Mouse (Mus musculus) embryonic facial prominence, embryonic 15.5 days (tissue): Measurements from ENCODE around the gene Anapc4. TPM values are rescaled to one million over a fixed set of nuclear protein-coding genes. Genes with fewer than 3 reads are reported as not detected.

Source experiments
- ATAC-seq: fragments of 200-750 bp; cut with Nextera tagmentation; 2 replicates; pipeline ENCODE4 v1.8.0; 2017; ENCODE audit warnings: low read depth, moderate TSS enrichment; ENCODE audit not compliant: insufficient number of reproducible peaks, low FRiP score, low TSS enrichment
- H3K27ac ChIP-seq: fragments of 300-500 bp; sonication (generic); replicated peaks from 2 replicates; pipeline ENCODE4 v1.5.1; 2015; ENCODE audit warnings: mild to moderate bottlenecking, inconsistent platforms
- H3K27me3 ChIP-seq: fragments of 300-500 bp; sonication (generic); 2 replicates; pipeline ENCODE4 v1.6.1; 2015; ENCODE audit warnings: inconsistent platforms
- H3K36me3 ChIP-seq: fragments of 300-500 bp; sonication (generic); 2 replicates; pipeline ENCODE4 v1.6.1; 2015; ENCODE audit warnings: mild to moderate bottlenecking, inconsistent platforms
- H3K4me1 ChIP-seq: fragments of 300-500 bp; sonication (generic); 2 replicates; pipeline ENCODE4 v1.6.1; 2015; ENCODE audit warnings: inconsistent platforms
- H3K4me2 ChIP-seq: fragments of 300-500 bp; sonication (generic); replicated peaks from 2 replicates; pipeline ENCODE4 v1.6.1; 2015; ENCODE audit warnings: mild to moderate bottlenecking, inconsistent platforms
- H3K4me3 ChIP-seq: fragments of 300-500 bp; sonication (generic); replicated peaks from 2 replicates; pipeline ENCODE4 v1.5.1; 2015; ENCODE audit warnings: mild to moderate bottlenecking, inconsistent platforms
- H3K9ac ChIP-seq: fragments of 300-500 bp; sonication (generic); 2 replicates; pipeline ENCODE4 v1.6.1; 2015; ENCODE audit warnings: inconsistent platforms
- H3K9me3 ChIP-seq: fragments of 300-500 bp; sonication (generic); replicated peaks from 2 replicates; pipeline ENCODE4 v1.6.1; 2016; ENCODE audit warnings: inconsistent platforms
- WGBS: fragments of 180-500 bp; shearing (Covaris S2); methylation state at CpG from one replicate; pipeline ENCODE4 v1.1.7; 2015; 5-methylcytosine and 5-hydroxymethylcytosine counted together
- polyA plus RNA-seq: library from polyadenylated mRNA; unstranded; fragments of >200 nt; fragmentation: Nextera tagmentation; extraction: Ambion mirVana; gene quantifications from 2 replicates; pipeline ENCODE4 v1.2.1, GENCODE M21; 2015

Gene Anapc4
- polyA plus RNA-seq, 1 experiment from 2014 or later: 96.0 TPM

DNA sequence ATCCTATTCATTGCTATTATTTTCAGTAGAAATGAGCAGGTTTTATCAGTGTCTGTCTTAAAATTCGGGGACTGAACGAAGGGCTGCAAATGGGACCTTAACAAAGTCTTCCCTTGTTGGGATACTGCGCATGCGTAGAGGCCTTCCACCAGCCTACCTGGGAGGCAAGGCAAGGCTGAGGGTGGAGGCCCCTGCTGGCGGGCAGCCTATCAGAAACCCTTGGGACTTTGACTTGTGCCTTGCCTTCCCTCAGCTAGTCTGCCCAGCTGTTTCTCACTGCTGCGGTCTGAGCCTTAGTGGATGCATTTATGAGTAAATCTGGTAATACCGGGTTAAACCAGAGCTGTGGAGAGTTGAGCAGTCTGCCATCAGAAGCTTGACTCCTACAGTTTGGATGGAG, 20.5 kb upstream of the Anapc4 start:
- Histone ChIP-seq H3K27ac (no peak overlapping the region), H3K4me2 (no peak overlapping the region), H3K4me3 (no peak overlapping the region), H3K9ac (no peak overlapping the region), H3K36me3 (no peaks in the 10 kb centered on the region), H3K27me3 (no peaks in the 10 kb centered on the region), H3K4me1 (no peaks in the 10 kb centered on the region), H3K9me3 (no peaks in the 10 kb centered on the region)
- WGBS: 88% methylated on average over 7 of the region's 7 CpGs
- no peak for ATAC-seq

GRCm38 (mm10) chr5:52818676-52819075, 15.1 kb upstream of the Anapc4 start:
- ATAC-seq: no peak
- H3K36me3 ChIP-seq: peaks cover 7% of the 10 kb centered on the region

GRCm38 (mm10) chr5:52821691-52822090, 12.1 kb upstream of the Anapc4 start:
- Histone ChIP-seq H3K4me2 (no peak overlapping the region), H3K4me3 (no peak overlapping the region), H3K9ac (no peak overlapping the region), H3K27me3 (no peaks in the 10 kb centered on the region), H3K36me3 (peaks cover 7% of the 10 kb centered on the region), H3K9me3 (no peaks in the 10 kb centered on the region), H3K4me1 (no peaks in the 10 kb centered on the region), H3K27ac (no peak overlapping the region)
- no peak for ATAC-seq
- 27% methylated on average over 3 of the region's 3 CpGs for WGBS

More at GRCm38 (mm10) chr5:52818676-52819075, 15.1 kb upstream of the Anapc4 start:
- H3K27ac ChIP-seq: no peak overlapping the region
- WGBS: 91% methylated on average over 7 of the region's 7 CpGs
- H3K4me1 ChIP-seq: no peaks in the 10 kb centered on the region
- no peaks in the 10 kb centered on the region for H3K9me3 ChIP-seq
- H3K4me2 ChIP-seq: no peak overlapping the region
- no peak overlapping the region for H3K9ac ChIP-seq
- no peaks in the 10 kb centered on the region for H3K27me3 ChIP-seq
- H3K4me3 ChIP-seq: no peak overlapping the region

- Histone ChIP-seq H3K36me3 (no peaks in the 10 kb centered on the region), H3K9ac (no peak overlapping the region), H3K4me1 (peaks cover 2% of the 10 kb centered on the region; the same call in 1 of the 2 replicates), H3K9me3 (no peaks in the 10 kb centered on the region), H3K27ac (no peak overlapping the region), H3K4me3 (no peak overlapping the region), H3K4me2 (no peak overlapping the region), H3K27me3 (no peaks in the 10 kb centered on the region)
- 85% methylated on average over 4 of the region's 4 CpGs for WGBS
- ATAC-seq: no peak
Observed at GRCm38 (mm10) chr5:52827923-52828322, 5.9 kb upstream of the Anapc4 start.

- Histone ChIP-seq H3K27ac (peak overlapping the region; percentile 95), H3K27me3 (no peaks in the 10 kb centered on the region), H3K4me3 (peak overlapping the region; percentile 86), H3K4me2 (peak overlapping the region; percentile 62), H3K9ac (no peak overlapping the region), H3K36me3 (peaks cover 10% of the 10 kb centered on the region; the same call in 1 of the 2 replicates), H3K4me1 (peaks cover 21% of the 10 kb centered on the region), H3K9me3 (no peaks in the 10 kb centered on the region)
- no peak for ATAC-seq
Observed at GRCm38 (mm10) chr5:52833005-52833404, 807 bp upstream of the Anapc4 start.

DNA sequence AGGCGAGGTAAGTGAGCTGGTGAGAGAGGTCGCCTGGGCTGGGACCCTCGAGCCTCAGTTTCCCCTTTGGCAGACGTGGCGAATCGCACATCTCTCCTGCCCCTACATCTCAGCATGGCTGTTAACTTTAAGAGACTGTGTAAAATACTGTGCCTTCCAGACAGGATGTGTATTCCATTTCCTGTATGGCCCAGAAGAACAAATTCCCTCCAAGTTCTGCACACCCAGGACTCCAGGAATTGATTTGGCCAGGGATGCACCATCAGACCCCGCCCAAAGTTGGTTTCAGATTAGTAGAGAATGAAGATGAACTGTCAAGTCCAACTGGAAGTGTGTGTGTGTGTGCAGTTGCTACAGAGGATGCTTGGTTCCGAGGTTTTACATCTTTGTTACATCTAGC, 574 bp downstream of the Anapc4 start:
- Histone ChIP-seq H3K27ac (peak overlapping the region; percentile 95), H3K9me3 (no peaks in the 10 kb centered on the region), H3K27me3 (no peaks in the 10 kb centered on the region), H3K36me3 (peaks cover 21% of the 10 kb centered on the region), H3K4me1 (peaks cover 24% of the 10 kb centered on the region), H3K4me2 (peak overlapping the region; percentile 62), H3K9ac (peak overlapping the region; percentile 77), H3K4me3 (peak overlapping the region; percentile 86)
- no peak for ATAC-seq
- WGBS: 5% methylated on average over 8 of the region's 8 CpGs

DNA sequence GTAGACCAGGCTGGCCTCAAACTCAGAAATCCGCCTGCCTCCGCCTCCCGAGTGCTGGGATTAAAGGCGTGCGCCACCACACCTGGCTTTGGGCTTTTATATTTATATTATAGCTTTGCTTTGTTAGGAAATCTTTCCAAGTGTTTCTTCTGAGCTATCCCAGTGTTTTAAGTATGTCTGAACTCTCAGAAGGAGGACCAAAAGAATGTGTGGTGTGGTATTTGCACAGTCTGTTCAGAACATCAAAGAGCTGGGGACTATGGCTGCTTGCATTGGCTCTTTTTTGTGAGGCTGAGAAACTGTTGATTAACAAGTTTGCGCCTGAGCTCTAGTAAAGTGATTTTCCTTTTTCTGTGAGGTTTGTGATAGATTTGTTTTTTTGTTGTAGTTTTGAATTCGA, 10.5 kb downstream of the Anapc4 start:
- H3K4me1 ChIP-seq: no peaks in the 10 kb centered on the region
- no peak overlapping the region for H3K4me3 ChIP-seq
- 90% methylated on average over 7 of the region's 7 CpGs for WGBS
- H3K4me2 ChIP-seq: no peak overlapping the region
- ATAC-seq: no peak
- no peaks in the 10 kb centered on the region for H3K9me3 ChIP-seq
- no peak overlapping the region for H3K27ac ChIP-seq
- H3K27me3 ChIP-seq: no peaks in the 10 kb centered on the region
- H3K36me3 ChIP-seq: peaks cover 63% of the 10 kb centered on the region
- no peak overlapping the region for H3K9ac ChIP-seq

DNA sequence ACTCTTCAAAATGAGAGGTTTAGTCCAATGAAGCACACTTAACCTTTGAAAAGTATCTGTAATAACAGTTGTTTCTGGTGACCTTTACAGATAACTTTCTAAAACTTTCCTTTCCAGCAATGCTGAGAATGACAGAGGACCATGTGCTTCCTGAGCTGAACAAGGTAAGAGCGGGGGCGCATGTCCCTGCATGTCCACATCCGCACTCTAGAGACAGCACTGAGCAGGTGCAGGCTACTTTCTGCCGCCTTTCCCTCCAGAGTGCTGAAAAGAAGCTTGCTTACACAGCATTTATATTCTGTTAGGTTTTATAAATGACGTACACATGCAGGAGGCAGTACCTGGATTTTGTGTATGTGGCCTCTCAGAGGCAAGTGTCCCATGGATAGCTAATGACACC, 21.9 kb downstream of the Anapc4 start:
- WGBS: 76% methylated on average over 5 of the region's 5 CpGs
- ATAC-seq: no peak
- H3K4me2 ChIP-seq: no peak overlapping the region
- H3K9me3 ChIP-seq: no peaks in the 10 kb centered on the region
- H3K36me3 ChIP-seq: peaks cover 64% of the 10 kb centered on the region
- no peak overlapping the region for H3K27ac ChIP-seq
- H3K4me3 ChIP-seq: no peak overlapping the region
- no peaks in the 10 kb centered on the region for H3K27me3 ChIP-seq
- no peak overlapping the region for H3K9ac ChIP-seq
- no peaks in the 10 kb centered on the region for H3K4me1 ChIP-seq

GRCm38 (mm10) chr5:52864446-52864845, 30.6 kb downstream of the Anapc4 start:
- no peak overlapping the region for H3K27ac ChIP-seq
- H3K4me1 ChIP-seq: no peaks in the 10 kb centered on the region
- H3K9me3 ChIP-seq: no peaks in the 10 kb centered on the region
- H3K36me3 ChIP-seq: peaks cover 84% of the 10 kb centered on the region
- H3K4me3 ChIP-seq: no peak overlapping the region
- WGBS: 85% methylated on average over 8 of the region's 8 CpGs
- no peak overlapping the region for H3K9ac ChIP-seq
- no peak overlapping the region for H3K4me2 ChIP-seq
- ATAC-seq: no peak
- no peaks in the 10 kb centered on the region for H3K27me3 ChIP-seq

DNA sequence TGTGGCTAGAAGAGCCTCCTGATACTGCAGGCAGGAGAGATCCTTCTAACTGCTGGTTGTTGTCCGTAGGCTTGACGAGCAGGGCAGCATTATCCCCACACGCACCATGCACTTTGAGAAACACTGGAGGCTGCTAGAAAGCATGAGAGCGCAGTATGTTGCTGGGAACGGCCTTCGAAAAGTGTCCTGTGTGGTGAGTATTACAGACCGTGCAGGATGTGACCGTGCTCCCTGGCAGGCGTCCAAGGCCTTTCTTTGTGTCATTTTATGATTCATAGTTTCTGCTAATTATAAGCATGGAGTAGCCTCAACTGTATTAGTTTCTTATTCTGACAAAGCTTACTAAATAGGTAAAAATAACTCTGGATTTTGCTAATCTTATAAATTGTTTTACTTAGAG, 32.0 kb downstream of the Anapc4 start:
- H3K9ac ChIP-seq: no peak overlapping the region
- no peaks in the 10 kb centered on the region for H3K4me1 ChIP-seq
- ATAC-seq: no peak
- H3K9me3 ChIP-seq: no peaks in the 10 kb centered on the region
- H3K36me3 ChIP-seq: peaks cover 71% of the 10 kb centered on the region
- H3K27me3 ChIP-seq: no peaks in the 10 kb centered on the region
- no peak overlapping the region for H3K4me2 ChIP-seq
- WGBS: 65% methylated on average over 9 of the region's 9 CpGs
- 0 out of 2 replicates have a peak overlapping the region, but pooled peaks have one; percentile 41 for H3K27ac ChIP-seq
- no peak overlapping the region for H3K4me3 ChIP-seq

- peaks cover 65% of the 10 kb centered on the region for H3K36me3 ChIP-seq
Observed at GRCm38 (mm10) chr5:52866361-52867155, 32.7 kb downstream of the Anapc4 start.

More at GRCm38 (mm10) chr5:52866361-52867155, 32.7 kb downstream of the Anapc4 start:
- H3K27me3 ChIP-seq: no peaks in the 10 kb centered on the region
- no peak overlapping the region for H3K27ac ChIP-seq
- ATAC-seq: no peak
- H3K4me1 ChIP-seq: no peaks in the 10 kb centered on the region
- no peak overlapping the region for H3K4me3 ChIP-seq
- 86% methylated on average over 18 of the region's 18 CpGs for WGBS
- no peaks in the 10 kb centered on the region for H3K9me3 ChIP-seq
- H3K9ac ChIP-seq: no peak overlapping the region
- H3K4me2 ChIP-seq: no peak overlapping the region
